Mouse (Mus musculus): Measurements from ENCODE around the gene Adam26b. TPM values are rescaled to one million over a fixed set of nuclear protein-coding genes. Genes with fewer than 3 reads are reported as not detected.

The Adam26b gene
- total RNA-seq (2023), result not detected in 4 replicates

GRCm38 (mm10) chr8:43528006-43528405, at the start of gene Adam26b:
Gene Adam26b, minus strand, starts transcription at chr8:43528106.

GRCm38 (mm10) chr8:43576607-43577006, 48.7 kb upstream of the Adam26b start, which contains the start of gene Adam26a:
Gene Adam26a, minus strand, starts transcription at chr8:43576707.

Other genes with a start within 250 kb of the Adam26b start
- not detected in 4 replicates for gene Zfp42, start 221.1 kb downstream of the Adam26b start, total RNA-seq (2023)
- gene Adam26a, start 48.6 kb upstream of the Adam26b start, total RNA-seq (2023), result not detected in 4 replicates
- gene Gm5346, start 99.2 kb upstream of the Adam26b start, total RNA-seq (2023), result not detected in 4 replicates
- gene Adam34, start 181.9 kb upstream of the Adam26b start, total RNA-seq (2023), result not detected in 4 replicates

All from B cell, adult 62 days (primary cell).